Comparison of ENCODE assay signal across 8 mouse cellular contexts in the genomic region with DNA sequence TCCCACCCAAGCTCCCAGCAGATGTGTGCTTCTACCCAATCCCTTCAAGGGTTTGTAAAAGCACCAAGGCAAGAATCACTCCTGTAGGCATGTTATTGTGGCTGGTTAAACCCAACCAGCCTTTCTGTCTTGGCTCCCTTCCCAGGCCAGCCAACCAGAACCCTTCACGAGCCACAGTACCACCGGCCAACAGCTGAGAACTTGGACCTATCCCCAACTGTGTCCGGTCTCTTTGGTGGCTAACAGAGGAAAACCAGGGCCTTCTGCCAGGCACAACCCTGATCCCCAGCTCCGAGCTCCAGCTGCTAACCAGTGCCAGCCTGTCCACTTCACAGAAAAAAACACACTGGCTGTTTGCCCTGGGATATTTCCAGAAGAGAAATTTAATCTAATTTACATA. TPM values are rescaled to one million over a fixed set of nuclear protein-coding genes. Genes with fewer than 3 reads are reported as not detected.
DNase-seq lines count a peak whose midpoint lies in the region; ATAC-seq and TF ChIP-seq lines count a peak whose summit lies in the region.

No protein-coding gene starts in this region.

- no peaks in the 10 kb centered on the region for H3K27me3 ChIP-seq in kidney, adult 2 months (replicated peaks; ENCODE audit: control insufficient read depth, insufficient read depth, low read length)
- no peaks in the 10 kb centered on the region for H3K27me3 ChIP-seq in kidney, embryonic 15.5 days

- no peak overlapping the region for H3K4me3 ChIP-seq in kidney, adult 2 months (ENCODE audit: insufficient read depth, low read depth, low read length)
- H3K4me3 ChIP-seq in kidney, embryonic 15.5 days (replicated peaks): no peak overlapping the region
- no peak overlapping the region for H3K4me3 ChIP-seq in gastrocnemius, adult 2 months

- TF ChIP-seq CTCF in kidney, adult 2 months (conservative IDR thresholded peaks at IDR 0.05; ENCODE audit: insufficient read depth, insufficient read length, low read depth, low read length): no peak
- no peak for TF ChIP-seq CTCF in gastrocnemius, adult 2 months (IDR thresholded peaks at IDR 0.05)

- no peaks in the 10 kb centered on the region for H3K9me3 ChIP-seq in kidney, embryonic 15.5 days (replicated peaks)

- H3K4me1 ChIP-seq in kidney, adult 2 months (ENCODE audit: control insufficient read depth, insufficient read depth, low read length): peaks cover 12% of the 10 kb centered on the region
- peaks cover 11% of the 10 kb centered on the region for H3K4me1 ChIP-seq in kidney, embryonic 15.5 days

- ATAC-seq in kidney, embryonic 15.5 days (replicated peaks; ENCODE audit: low FRiP score): no peak

- no peak overlapping the region for H3K4me2 ChIP-seq in kidney, embryonic 15.5 days

- no peak for TF ChIP-seq POLR2A in kidney, adult 2 months (IDR thresholded peaks at IDR 0.05; ENCODE audit: low read depth, low read length)

- no peak overlapping the region for H3K9ac ChIP-seq in kidney, embryonic 15.5 days

- intact Hi-C loops in gastrocnemius, adult 2 months (cut with DNase I): no loop called here

- peaks cover 8% of the 10 kb centered on the region; the same call in 1 of the 2 replicates for H3K36me3 ChIP-seq in kidney, adult 2 months (ENCODE audit: control insufficient read depth, insufficient read depth, low read length)
- H3K36me3 ChIP-seq in kidney, embryonic 15.5 days: peaks cover 58% of the 10 kb centered on the region

- H3K27ac ChIP-seq in kidney, adult 2 months (ENCODE audit: insufficient read depth, low read depth, low read length): peak overlapping the region; percentile 54; the same call in 1 of the 2 replicates
- no peak overlapping the region for H3K27ac ChIP-seq in kidney, embryonic 15.5 days
- peak overlapping the region; percentile 76 for H3K27ac ChIP-seq in gastrocnemius, adult 2 months

- WGBS in kidney, adult 2 months: 36% methylated on average over 4 of the region's 4 CpGs
- whole genome bisulfite sequencing in kidney, embryonic 15.5 days: 74% methylated on average over 4 of the region's 4 CpGs

- DNase-seq in kidney, adult 2 months: peak; percentile 98
- DNase-seq in adrenal gland, postnatal 36 days: peak; percentile 64 to 71
- peak; percentile 91 for DNase-seq in gastrocnemius, adult 2 months
- DNase-seq in layer of hippocampus, adult 11-12 months (ENCODE audit: low spot score): peak; percentile 81
- DNase-seq in ovary, postnatal 36 days (ENCODE audit: low spot score): peak; percentile 53
- DNase-seq in spleen, postnatal 4 days (ENCODE audit: low spot score in 2 of 2): no peak
- no peak for DNase-seq in embryo, embryonic 11 days

RNA-seq across cellular contexts. Expression of a gene that starts 3.3 kb away (rescaled TPM):
- 71.5 and 96.4 TPM in 2 replicates for polyA plus RNA-seq in kidney, adult 2 months (2012; rRNA removed)
- 109 and 128 TPM in 2 replicates for polyA plus RNA-seq in kidney, embryonic 15.5 days (2015; fragmentation: Nextera tagmentation; extraction: Ambion mirVana)
- 100 to 1,000 TPM in 1 of 2 experiments, 10 to 100 TPM in 1; 81.2 to 102 TPM for total RNA-seq in adrenal gland, postnatal 36 days (2021)
- 10 to 100 TPM; 34.5 to 43.4 TPM for total RNA-seq in gastrocnemius, adult 2 months (2021)

RNA-seq across cellular contexts. Expression of a gene that starts 32.7 kb away (rescaled TPM):
- polyA plus RNA-seq in kidney, adult 2 months (2012; rRNA removed): 36.9 and 48.0 TPM in 2 replicates
- 117 and 119 TPM in 2 replicates for polyA plus RNA-seq in kidney, embryonic 15.5 days (2015; fragmentation: Nextera tagmentation; extraction: Ambion mirVana)
- total RNA-seq in adrenal gland, postnatal 36 days (2021): 10 to 100 TPM; 55.1 to 77.5 TPM
- 10 to 100 TPM; 33.2 to 40.2 TPM for total RNA-seq in gastrocnemius, adult 2 months (2021)

RNA-seq across cellular contexts. Expression of a gene that starts 35.5 kb away (rescaled TPM):
- polyA plus RNA-seq in kidney, adult 2 months (2012; rRNA removed): 30.9 and 34.6 TPM in 2 replicates
- polyA plus RNA-seq in kidney, embryonic 15.5 days (2015; fragmentation: Nextera tagmentation; extraction: Ambion mirVana): 25.6 and 26.5 TPM in 2 replicates
- 10 to 100 TPM; 48.5 to 49.9 TPM for total RNA-seq in adrenal gland, postnatal 36 days (2021)
- 10 to 100 TPM; 13.0 to 13.7 TPM for total RNA-seq in gastrocnemius, adult 2 months (2021)

RNA-seq across cellular contexts. Expression of a gene that starts 49.7 kb away (rescaled TPM):
- polyA plus RNA-seq in kidney, adult 2 months (2012; rRNA removed): 1.2 and 8.7 TPM in 2 replicates
- polyA plus RNA-seq in kidney, embryonic 15.5 days (2015; fragmentation: Nextera tagmentation; extraction: Ambion mirVana): 0.33 and 0.95 TPM in 2 replicates
- 1 to 10 TPM; 1.2 to 1.8 TPM for total RNA-seq in adrenal gland, postnatal 36 days (2021)
- under 1 TPM; 0.06 to 0.31 TPM for total RNA-seq in gastrocnemius, adult 2 months (2021)

Comparison
In these comparisons a context has a peak if more than half of its experiments do, and no peak if none do; other contexts are left out.
1. DNase-seq: peak in kidney, adult 2 months (single experiment), adrenal gland, postnatal 36 days (2 of 2), gastrocnemius, adult 2 months (single experiment), layer of hippocampus, adult 11-12 months (single experiment) and ovary, postnatal 36 days (single experiment); none in spleen, postnatal 4 days (0 of 2) and embryo, embryonic 11 days (single experiment).